Mouse (Mus musculus): ENCODE results near the gene Mapk3. TPM values are rescaled to one million over a fixed set of nuclear protein-coding genes. Genes with fewer than 3 reads are reported as not detected.

Mapk3 gene
- total and polyA plus RNA-seq, 3 experiments, result 5.2 to 45.1 TPM; not detected in 1

GRCm38 (mm10) chr7:126774463-126774862 is 15.1 kb downstream of the Mapk3 start:
- Histone ChIP-seq H3K27ac (ENCODE audit: control insufficient read depth, low read depth, low read length) (no peak overlapping the region), H3K9me3 (replicated peaks; ENCODE audit: insufficient read depth, low read length) (no peaks in the 10 kb centered on the region), H3K79me2 (ENCODE audit: control insufficient read depth, insufficient read depth, low read length, poor library complexity) (no peaks in the 10 kb centered on the region; the same call in 1 of the 2 replicates), H3K4me1 (ENCODE audit: control insufficient read depth in 1 of 2, insufficient read depth in 2 of 2, low read length in 2 of 2) (peaks cover 3 to 20% of the 10 kb centered on the region in 2 experiments), H3K36me3 (ENCODE audit: control insufficient read depth in 1 of 2, insufficient read depth in 2 of 2, low read length in 2 of 2) (peaks cover 0 to 16% of the 10 kb centered on the region in 2 experiments; a peak in 2 of 4 replicates), H3K27me3 (ENCODE audit: control insufficient read depth in 1 of 2, insufficient read depth in 2 of 2, low read length in 2 of 2) (no peaks in the 10 kb centered on the region), H3K4me3 (ENCODE audit: control insufficient read depth in 1 of 2, insufficient read depth in 1 of 2, low read depth in 2 of 2, low read length in 2 of 2) (no peak overlapping the region), H3K9ac (ENCODE audit: control insufficient read depth, low read depth, low read length, poor library complexity, severe bottlenecking) (no peak overlapping the region)
- TF ChIP-seq POLR2AphosphoS2 (IDR thresholded peaks at IDR 0.05; ENCODE audit: low read length), result no peak
- TF ChIP-seq EP300 (IDR thresholded peaks at IDR 0.05; ENCODE audit: low read depth in 1 of 2, low read length in 2 of 2), result peak in 1 of 2 experiments; percentile 19; a peak in 1 of 4 replicates
- DNase-seq (ENCODE audit: low read depth, low spot score), result no peak

GRCm38 (mm10) chr7:126775185-126775977 is 16.0 kb downstream of the Mapk3 start:
- Histone ChIP-seq H3K4me3 (ENCODE audit: control insufficient read depth in 1 of 2, insufficient read depth in 1 of 2, low read depth in 2 of 2, low read length in 2 of 2) (no peak overlapping the region), H3K27ac (ENCODE audit: control insufficient read depth, low read depth, low read length) (no peak overlapping the region), H3K79me2 (ENCODE audit: control insufficient read depth, insufficient read depth, low read length, poor library complexity) (no peaks in the 10 kb centered on the region; the same call in 1 of the 2 replicates), H3K9me3 (replicated peaks; ENCODE audit: insufficient read depth, low read length) (no peaks in the 10 kb centered on the region), H3K9ac (ENCODE audit: control insufficient read depth, low read depth, low read length, poor library complexity, severe bottlenecking) (no peak overlapping the region), H3K36me3 (ENCODE audit: control insufficient read depth in 1 of 2, insufficient read depth in 2 of 2, low read length in 2 of 2) (peaks cover 0 to 19% of the 10 kb centered on the region in 2 experiments; a peak in 2 of 4 replicates), H3K4me1 (ENCODE audit: control insufficient read depth in 1 of 2, insufficient read depth in 2 of 2, low read length in 2 of 2) (peaks cover 7 to 26% of the 10 kb centered on the region in 2 experiments), H3K27me3 (ENCODE audit: control insufficient read depth in 1 of 2, insufficient read depth in 2 of 2, low read length in 2 of 2) (no peaks in the 10 kb centered on the region)
- DNase-seq (ENCODE audit: low read depth, low spot score), result no peak
- no peak for TF ChIP-seq MAZ (IDR thresholded peaks at IDR 0.05; ENCODE audit: low read depth, low read length)
- TF ChIP-seq CTCF (IDR thresholded peaks at IDR 0.05 in 2 of 3, conservative IDR thresholded peaks at IDR 0.05 in 1 of 3; ENCODE audit: control insufficient read depth in 1 of 3, insufficient read depth in 1 of 3, low read depth in 2 of 3, low read length in 3 of 3, poor library complexity in 1 of 3, severe bottlenecking in 1 of 3), result peak in 2 of 3 experiments; percentile 14 to 23; a peak in 2 of 6 replicates
- no peak for TF ChIP-seq ZMIZ1 (IDR thresholded peaks at IDR 0.05; ENCODE audit: low read depth, low read length)
- no peak for TF ChIP-seq RCOR1 (IDR thresholded peaks at IDR 0.05; ENCODE audit: low read depth, low read length)

- DNase-seq (ENCODE audit: low read depth, low spot score), result no peak
- H3K27me3 ChIP-seq (ENCODE audit: control insufficient read depth in 1 of 2, insufficient read depth in 2 of 2, low read length in 2 of 2), result no peaks in the 10 kb centered on the region
- H3K4me1 ChIP-seq (ENCODE audit: control insufficient read depth in 1 of 2, insufficient read depth in 2 of 2, low read length in 2 of 2), result peaks cover 7 to 24% of the 10 kb centered on the region in 2 experiments
- peak overlapping the region; percentile 29; the same call in 1 of the 2 replicates for H3K9ac ChIP-seq (ENCODE audit: control insufficient read depth, low read depth, low read length, poor library complexity, severe bottlenecking)
- no peak for TF ChIP-seq SMC3 (IDR thresholded peaks at IDR 0.05; ENCODE audit: low read depth, low read length)
- no peak for TF ChIP-seq MYB (IDR thresholded peaks at IDR 0.05; ENCODE audit: low read depth, low read length)
- TF ChIP-seq ETS1 (IDR thresholded peaks at IDR 0.05; ENCODE audit: low read depth, low read length), result no peak
- TF ChIP-seq BHLHE40 (IDR thresholded peaks at IDR 0.05; ENCODE audit: borderline replicate concordance, low read depth, low read length), result no peak
- TF ChIP-seq SIN3A (IDR thresholded peaks at IDR 0.05; ENCODE audit: low read length), result no peak
- no peak for TF ChIP-seq TBP (IDR thresholded peaks at IDR 0.05; ENCODE audit: low read depth, low read length)
- TF ChIP-seq EP300 (IDR thresholded peaks at IDR 0.05; ENCODE audit: low read depth in 1 of 2, low read length in 2 of 2), result no peak
- no peak for TF ChIP-seq POLR2AphosphoS2 (IDR thresholded peaks at IDR 0.05; ENCODE audit: low read length)
- no peak overlapping the region for H3K27ac ChIP-seq (ENCODE audit: control insufficient read depth, low read depth, low read length)
- peaks cover 0 to 17% of the 10 kb centered on the region in 2 experiments; a peak in 2 of 4 replicates for H3K36me3 ChIP-seq (ENCODE audit: control insufficient read depth in 1 of 2, insufficient read depth in 2 of 2, low read length in 2 of 2)
- H3K79me2 ChIP-seq (ENCODE audit: control insufficient read depth, insufficient read depth, low read length, poor library complexity), result no peaks in the 10 kb centered on the region; the same call in 1 of the 2 replicates
- H3K4me3 ChIP-seq (ENCODE audit: control insufficient read depth in 1 of 2, insufficient read depth in 1 of 2, low read depth in 2 of 2, low read length in 2 of 2), result no peak overlapping the region
- H3K9me3 ChIP-seq (replicated peaks; ENCODE audit: insufficient read depth, low read length), result no peaks in the 10 kb centered on the region
These were observed 16.5 kb downstream of the Mapk3 start for GRCm38 (mm10) chr7:126775978-126776234.

Measured in MEL (cell line).